Mouse (Mus musculus) right cerebral cortex, postnatal 10 days (tissue): ENCODE measurements around the gene Ier5.

ENCODE experiments used
- DNase-seq, 2 experiments: peaks; one replicate each; pipeline ENCODE4 v3.0.0; 2021; ENCODE audit warnings: low spot score in 2 of 2

Gene Ier5

GRCm38 (mm10) chr1:155102631-155103030 lies 3.2 kb upstream of the Ier5 start:
- DNase-seq = peak in 1 of 2 experiments; percentile 43

DNA sequence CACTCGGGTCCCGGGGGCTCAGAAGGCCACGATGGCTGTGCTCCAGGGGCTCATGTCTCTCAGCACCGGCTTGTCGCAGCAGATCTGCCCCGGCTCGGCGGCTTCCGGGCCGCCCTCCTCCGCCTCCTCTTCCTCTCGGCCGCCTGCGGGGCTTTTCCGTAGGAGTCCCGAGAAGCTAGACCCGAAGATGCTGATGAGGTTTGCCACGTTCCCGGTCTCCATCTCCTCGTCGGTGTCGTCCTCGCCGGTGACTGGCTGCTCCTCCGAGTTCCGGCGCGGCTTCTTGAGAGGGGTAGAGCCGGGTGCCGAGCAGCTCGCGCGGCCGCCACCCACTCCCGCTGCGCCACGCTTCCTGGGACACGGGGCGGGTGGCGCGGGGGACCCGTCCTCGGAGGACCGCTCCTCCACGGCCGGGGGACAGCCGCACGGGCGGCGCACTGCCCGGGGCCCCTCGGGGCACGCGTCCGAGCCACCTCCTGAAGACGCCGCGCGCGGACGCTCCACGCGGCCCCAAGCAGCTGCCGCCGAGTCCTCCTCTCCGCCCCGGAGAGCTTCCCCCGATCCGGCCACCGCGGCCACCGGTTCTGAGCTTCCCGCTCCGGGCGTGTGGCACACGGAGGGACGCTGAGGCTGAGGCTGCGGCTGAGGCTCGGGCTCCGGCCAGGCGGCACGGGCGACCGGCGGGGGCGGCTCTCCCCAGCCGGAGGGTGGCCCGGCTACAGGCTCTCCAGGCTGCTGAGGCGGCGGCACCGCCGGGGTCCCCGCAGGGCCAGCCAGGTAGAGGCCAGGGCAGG lies 753 bp downstream of the Ier5 start:
- peak; percentile 72 to 76 for DNase-seq

DNA sequence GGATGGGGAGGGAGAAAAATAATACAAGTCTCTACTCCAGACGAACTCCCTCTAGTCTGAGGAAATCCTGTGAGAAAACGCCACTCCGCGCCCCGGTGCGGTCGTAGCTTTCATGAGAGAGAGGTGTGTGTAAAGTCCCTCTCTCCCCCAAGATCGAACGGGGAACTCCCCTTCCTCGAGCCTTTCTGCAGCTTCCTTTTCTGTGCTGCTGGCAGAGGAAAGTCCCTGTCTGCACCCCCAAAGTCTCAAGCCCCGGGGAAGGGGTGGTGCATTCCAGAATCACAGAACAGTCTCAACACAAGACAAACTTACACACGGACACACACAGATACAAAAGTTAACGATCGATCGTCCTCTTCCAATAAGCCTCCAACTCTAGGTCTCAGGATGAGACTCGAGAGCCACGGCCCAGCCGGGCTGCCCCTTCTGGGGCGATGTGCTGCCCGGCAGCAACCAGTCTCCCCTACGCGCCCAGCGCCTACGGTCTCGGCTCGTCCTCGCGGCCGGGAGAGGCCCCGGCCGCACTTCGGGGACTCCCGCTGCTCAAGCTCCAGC lies 1.4 kb downstream of the Ier5 start:
- peak in 1 of 2 experiments; percentile 57 for DNase-seq

GRCm38 (mm10) chr1:155097354-155097753 lies 2.1 kb downstream of the Ier5 start:
- no peak for DNase-seq

DNA sequence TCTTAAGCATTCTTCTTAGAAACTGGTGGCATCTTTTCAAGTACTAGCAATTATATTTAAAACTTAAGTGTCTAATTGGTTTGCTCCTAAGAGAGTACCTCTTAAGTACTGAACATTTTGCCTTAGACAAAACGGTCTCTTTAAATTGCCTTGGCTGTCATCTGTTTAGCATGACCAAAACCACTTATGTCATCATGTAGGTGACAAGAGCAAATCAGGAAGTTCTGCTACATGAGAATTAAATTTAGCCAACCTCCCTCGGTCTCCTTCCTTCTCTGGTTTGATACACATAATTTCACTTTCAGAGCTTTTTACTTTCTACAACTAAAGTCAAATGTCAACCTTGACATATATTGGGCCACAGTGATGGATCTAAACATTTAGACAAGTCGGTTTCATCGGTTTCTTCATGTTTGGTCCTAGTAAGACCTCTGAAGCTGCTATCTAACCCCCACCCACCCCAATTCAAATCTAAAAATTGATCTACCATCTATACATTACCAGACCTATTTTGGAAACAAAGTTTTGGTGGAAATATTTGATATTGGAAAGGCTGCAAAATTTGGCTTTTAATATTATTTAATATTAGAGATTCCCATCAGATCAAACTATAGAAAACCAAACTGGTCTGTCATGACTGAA lies 2.7 kb downstream of the Ier5 start:
- DNase-seq = no peak

GRCm38 (mm10) chr1:155093971-155094707 lies 5.3 kb downstream of the Ier5 start:
- DNase-seq = no peak

- DNase-seq = no peak
These were observed 6.2 kb downstream of the Ier5 start for GRCm38 (mm10) chr1:155093145-155093791.

DNA sequence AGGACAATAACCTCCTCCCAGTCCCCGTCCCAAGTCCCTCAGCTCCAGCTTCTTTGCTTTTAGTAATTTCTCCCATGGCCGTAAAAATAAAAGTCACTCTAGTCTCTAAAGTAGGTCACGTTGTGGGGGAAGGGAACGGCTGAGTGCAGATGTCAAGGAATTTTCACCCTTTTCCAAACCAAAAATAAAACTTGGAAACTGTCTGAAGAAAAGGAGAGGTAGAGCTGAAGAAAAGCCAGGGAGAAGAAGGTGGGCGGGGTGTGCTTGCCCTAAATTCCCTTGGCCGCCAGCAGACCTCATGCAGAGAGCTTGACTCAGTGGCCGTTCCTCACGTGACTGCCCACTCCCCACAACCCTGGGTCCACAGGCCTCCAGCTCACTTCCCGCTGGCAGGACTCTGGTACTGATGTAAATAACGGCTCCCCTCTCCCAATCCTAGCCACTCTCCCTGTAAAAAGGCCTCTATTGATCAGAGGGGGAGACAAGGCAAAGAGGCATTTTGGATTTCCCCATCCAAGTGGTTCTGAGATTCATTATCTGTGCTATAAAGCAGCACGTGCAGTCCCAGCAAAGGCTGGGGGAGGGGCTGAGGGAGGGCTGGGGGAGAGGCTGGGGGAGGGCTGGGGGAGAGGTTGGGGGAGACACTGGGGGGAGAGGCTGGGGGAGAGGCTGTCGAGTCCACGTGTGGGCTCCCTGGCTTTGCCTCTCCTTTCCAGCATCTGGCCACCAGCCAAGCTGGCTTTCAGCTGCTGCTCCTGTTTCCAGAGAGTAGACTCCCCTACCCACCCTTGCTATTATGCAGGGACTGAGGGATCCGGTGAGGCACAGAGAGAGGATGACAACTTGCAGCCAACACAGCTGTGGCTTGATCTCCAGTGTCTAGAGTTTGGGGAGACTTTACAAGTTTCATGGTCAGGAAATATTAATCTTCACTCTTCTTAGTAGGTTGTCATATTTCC lies 7.3 kb downstream of the Ier5 start:
- DNase-seq = peak; percentile 86 to 88

- DNase-seq = no peak
These were observed 8.0 kb downstream of the Ier5 start for GRCm38 (mm10) chr1:155091374-155091841.

DNA sequence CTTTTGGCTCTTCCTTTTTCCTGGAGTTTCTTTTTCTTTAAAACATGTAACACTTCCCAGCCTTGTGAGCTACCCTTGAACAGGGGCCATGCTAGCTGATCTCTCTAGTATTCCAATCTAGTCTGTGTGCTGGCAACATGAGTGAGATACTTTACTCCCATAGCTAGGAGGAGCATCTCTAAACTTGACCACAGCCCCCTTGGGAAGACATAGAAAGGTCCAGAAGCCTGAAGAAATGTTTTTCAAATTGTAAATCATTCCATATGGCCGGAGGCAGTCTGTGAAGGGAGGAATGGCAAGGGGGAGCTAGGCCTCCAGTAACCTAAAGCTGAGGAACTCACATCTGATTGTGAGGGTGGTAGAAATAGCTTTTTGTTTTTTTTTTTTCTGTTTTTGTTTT lies 8.7 kb downstream of the Ier5 start:
- DNase-seq = no peak

- DNase-seq = no peak
These were observed 9.1 kb downstream of the Ier5 start for GRCm38 (mm10) chr1:155090327-155090726.

GRCm38 (mm10) chr1:155088847-155089603 lies 10.4 kb downstream of the Ier5 start:
- DNase-seq = no peak

GRCm38 (mm10) chr1:155088046-155088445 lies 11.4 kb downstream of the Ier5 start:
- DNase-seq = no peak

- DNase-seq = no peak
These were observed 12.5 kb downstream of the Ier5 start for GRCm38 (mm10) chr1:155086893-155087292.

- no peak for DNase-seq
These were observed 13.0 kb downstream of the Ier5 start for GRCm38 (mm10) chr1:155086416-155086815.

DNA sequence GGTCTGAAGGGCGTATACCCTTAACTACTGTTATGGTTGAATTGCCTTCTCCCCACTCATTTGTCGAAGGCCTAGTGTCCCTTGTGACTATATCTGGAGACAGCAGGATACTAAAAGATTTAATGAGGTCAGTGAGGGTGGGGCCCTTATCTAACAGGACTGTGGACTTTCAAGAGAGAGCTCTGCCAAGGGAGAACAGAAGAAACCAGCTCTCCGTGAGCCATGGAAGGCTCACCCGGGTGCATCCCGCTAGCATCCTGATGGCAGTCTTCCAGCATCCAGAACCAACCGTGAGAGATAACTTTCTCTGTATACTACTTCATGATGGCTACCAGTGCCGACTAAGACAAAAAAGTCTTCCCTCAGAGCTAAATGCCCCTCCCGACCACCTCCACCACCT lies 14.6 kb downstream of the Ier5 start:
- DNase-seq = no peak

GRCm38 (mm10) chr1:155083271-155084265 lies 15.9 kb downstream of the Ier5 start:
- DNase-seq = peak; percentile 97

GRCm38 (mm10) chr1:155082965-155083268 lies 16.5 kb downstream of the Ier5 start:
- DNase-seq = peak; percentile 76 to 81
